Mouse (Mus musculus) intestine, embryonic 14.5 days (tissue): Measurements from ENCODE around the gene Cdc14b. TPM values are rescaled to one million over a fixed set of nuclear protein-coding genes. Genes with fewer than 3 reads are reported as not detected.

Experiments
- ATAC-seq: fragments of 200-750 bp; cut with Nextera tagmentation; replicated peaks from 2 replicates; pipeline ENCODE4 v1.8.0; 2017; ENCODE audit warnings: low read depth, moderate number of reproducible peaks, moderate TSS enrichment, moderate library complexity; ENCODE audit not compliant: low FRiP score, low TSS enrichment
- DNase-seq: peaks from one replicate; pipeline ENCODE4 v3.0.0-alpha.2; 2018; ENCODE audit warnings: low spot score
- H3K27ac ChIP-seq: fragments of 300-500 bp; sonication (generic); 2 replicates; pipeline ENCODE4 v1.5.1; 2014; ENCODE audit warnings: low read depth, mild to moderate bottlenecking, control low read depth
- H3K27me3 ChIP-seq: fragments of 300-500 bp; sonication (generic); replicated peaks from 2 replicates; pipeline ENCODE4 v1.6.1; 2014; ENCODE audit warnings: low read length, control low read depth; ENCODE audit not compliant: control insufficient read depth, insufficient read depth
- H3K36me3 ChIP-seq: fragments of 300-500 bp; sonication (generic); 2 replicates; pipeline ENCODE4 v1.6.1; 2014; ENCODE audit warnings: low read length, control low read depth; ENCODE audit not compliant: control insufficient read depth, insufficient read depth
- H3K4me1 ChIP-seq: fragments of 300-500 bp; sonication (generic); replicated peaks from 2 replicates; pipeline ENCODE4 v1.6.1; 2014; ENCODE audit warnings: low read length, control low read depth, mixed read lengths; ENCODE audit not compliant: control insufficient read depth, insufficient read depth
- H3K4me2 ChIP-seq: fragments of 300-500 bp; sonication (generic); 2 replicates; pipeline ENCODE4 v1.6.1; 2014; ENCODE audit warnings: low read length
- H3K4me3 ChIP-seq: fragments of 300-500 bp; sonication (generic); 2 replicates; pipeline ENCODE4 v1.5.1; 2014; ENCODE audit warnings: low read depth, low read length, control low read depth, mixed read lengths
- H3K9ac ChIP-seq: fragments of 300-500 bp; sonication (generic); 2 replicates; pipeline ENCODE4 v1.6.1; 2014; ENCODE audit warnings: mild to moderate bottlenecking, low read length
- H3K9me3 ChIP-seq: fragments of 300-500 bp; sonication (generic); 2 replicates; pipeline ENCODE4 v1.6.1; 2016; ENCODE audit warnings: low read length, control low read depth; ENCODE audit not compliant: control insufficient read depth
- WGBS: fragments of 180-500 bp; shearing (Covaris S2); extraction: QIAGEN DNeasy Blood & Tissue Kit; methylation state at CpG from one replicate; pipeline ENCODE4 v1.1.7; 2014; 5-methylcytosine and 5-hydroxymethylcytosine counted together
- polyA plus RNA-seq: library from polyadenylated mRNA; unstranded; fragments of >200 nt; fragmentation: Nextera tagmentation; extraction: Ambion mirVana; gene quantifications from 2 replicates; pipeline ENCODE4 v1.2.1, GENCODE M21; 2014

The Cdc14b gene
- 16.6 and 19.2 TPM in 2 replicates for polyA plus RNA-seq

DNA sequence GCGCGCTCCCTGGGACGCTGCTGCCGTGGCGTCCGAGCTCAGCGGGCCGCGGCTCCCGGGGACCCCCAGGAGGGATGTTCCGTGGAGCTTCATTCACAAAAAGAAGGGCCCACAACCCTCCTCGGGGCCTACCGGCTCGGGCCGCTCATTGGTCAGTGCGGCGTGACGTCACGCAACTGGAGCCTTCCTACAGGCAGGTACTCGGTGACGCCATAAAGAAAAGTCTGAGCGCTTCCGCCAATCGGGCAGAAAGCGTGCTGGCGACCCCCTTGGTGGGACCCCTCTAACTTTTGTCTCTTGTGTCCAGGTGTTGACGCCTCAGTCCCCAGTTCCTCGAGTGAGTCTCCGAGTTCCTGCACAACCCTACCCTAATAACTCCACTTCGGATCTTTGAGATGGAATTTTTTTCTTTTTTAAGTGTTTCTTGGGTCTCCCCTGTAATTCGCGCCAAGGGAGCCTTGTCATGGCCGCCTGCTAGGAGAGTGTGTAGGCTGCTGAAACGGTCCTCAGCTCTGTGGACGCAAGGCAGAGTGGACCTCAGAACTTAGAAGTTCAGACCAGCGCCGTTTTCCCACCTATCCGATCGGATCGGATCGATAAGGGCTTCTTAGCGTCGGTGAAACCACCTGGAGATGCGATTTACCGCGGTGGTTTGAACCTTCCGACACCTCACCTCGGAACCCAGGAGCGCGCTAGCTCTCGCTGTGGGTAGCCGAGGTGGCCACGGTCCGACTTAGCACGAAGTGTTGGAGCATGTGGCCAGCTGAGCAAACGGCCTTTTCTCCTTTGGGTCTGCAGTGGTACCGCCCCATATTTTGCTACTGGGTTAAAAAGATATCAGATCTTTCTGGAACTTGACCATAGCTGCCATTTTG lies at the start of gene Cdc14b:
Gene Cdc14b, minus strand, starts transcription at position 412 of the 875 bp plus-strand sequence.
- under 1% methylated on average over 57 of the region's 57 CpGs for WGBS
- H3K4me1 ChIP-seq: peaks cover 5% of the 10 kb centered on the region; the same call in 1 of the 2 replicates
- DNase-seq (peak; percentile 94), ATAC-seq (peak; percentile 97)
- H3K27ac ChIP-seq: no peak within 1 kb of the TSS
- H3K9me3 ChIP-seq: no peaks in the 10 kb centered on the region
- no peaks in the 10 kb centered on the region; the same call in 1 of the 2 replicates for H3K27me3 ChIP-seq
- H3K36me3 ChIP-seq: no peaks in the 10 kb centered on the region
- H3K4me3 ChIP-seq: peak within 1 kb of the TSS; percentile 80
- H3K4me2 ChIP-seq: peak within 1 kb of the TSS; percentile 100
- H3K9ac ChIP-seq: peak within 1 kb of the TSS; percentile 56

DNA sequence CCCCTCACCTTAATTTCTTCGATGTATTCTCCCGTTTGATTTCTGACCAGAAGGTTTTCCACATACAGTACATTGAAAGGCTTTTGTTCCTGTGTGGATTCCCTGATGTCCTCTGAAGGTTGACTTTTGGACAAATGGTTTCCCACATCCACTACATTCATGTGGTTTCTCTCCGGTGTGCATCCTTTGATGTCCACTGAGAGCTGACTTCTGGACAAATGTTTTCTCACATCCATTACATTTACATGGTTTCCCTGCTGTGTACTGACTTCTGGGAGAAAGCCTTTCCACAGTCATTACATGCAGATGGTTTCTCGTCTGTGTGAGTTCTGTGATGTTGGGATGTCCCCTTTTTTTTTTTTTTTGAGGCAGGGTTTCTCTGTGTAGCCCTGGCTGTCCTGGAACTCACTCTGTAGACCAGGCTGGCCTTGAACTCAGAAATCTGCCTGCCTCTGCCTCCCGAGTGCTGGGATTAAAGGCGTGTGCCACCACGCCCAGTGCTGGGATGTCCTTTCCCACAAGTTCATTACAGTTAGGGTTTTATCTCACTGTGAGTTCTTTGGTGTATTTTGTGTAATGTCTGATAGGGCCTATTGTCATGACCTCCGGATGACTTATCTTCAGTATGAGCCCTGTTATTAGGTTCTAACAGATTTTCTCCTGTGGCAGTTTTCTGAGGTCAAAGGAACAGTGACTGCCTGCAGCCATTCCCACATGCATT lies 47.6 kb upstream of the Cdc14b start:
- H3K4me2 ChIP-seq: no peak overlapping the region
- no peaks in the 10 kb centered on the region for H3K27me3 ChIP-seq
- no peak overlapping the region for H3K27ac ChIP-seq
- no peak for ATAC-seq
- no peaks in the 10 kb centered on the region for H3K4me1 ChIP-seq
- 84% methylated on average over 8 of the region's 8 CpGs for WGBS
- DNase-seq: no peak
- no peak overlapping the region for H3K9ac ChIP-seq
- no peaks in the 10 kb centered on the region for H3K36me3 ChIP-seq
- H3K4me3 ChIP-seq: no peak overlapping the region
- no peaks in the 10 kb centered on the region for H3K9me3 ChIP-seq

DNA sequence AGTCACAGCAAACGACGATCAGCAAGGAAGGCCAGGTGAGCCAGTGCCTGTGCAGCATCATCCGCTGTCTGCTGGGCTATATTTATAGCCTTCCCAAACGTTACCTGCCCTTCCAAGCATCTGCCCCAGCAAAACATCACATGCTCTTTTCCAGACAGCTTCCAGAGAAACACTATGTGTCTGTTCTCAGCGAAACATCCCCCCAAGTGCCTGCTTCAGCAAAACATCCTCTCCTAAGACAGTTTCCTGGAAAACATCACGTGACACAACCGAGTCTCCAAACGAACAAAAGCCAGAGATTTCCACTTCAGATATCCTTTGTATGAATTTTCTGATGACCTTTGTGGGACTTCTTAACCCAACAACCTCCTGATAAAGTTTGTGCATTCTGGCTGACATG lies 45.2 kb upstream of the Cdc14b start:
- ATAC-seq: no peak
- Histone ChIP-seq H3K4me2 (no peak overlapping the region), H3K9me3 (no peaks in the 10 kb centered on the region), H3K27me3 (no peaks in the 10 kb centered on the region), H3K9ac (no peak overlapping the region), H3K4me1 (no peaks in the 10 kb centered on the region), H3K27ac (no peak overlapping the region), H3K4me3 (no peak overlapping the region), H3K36me3 (no peaks in the 10 kb centered on the region)
- WGBS: 49% methylated on average over 8 of the region's 8 CpGs
- DNase-seq: no peak

DNA sequence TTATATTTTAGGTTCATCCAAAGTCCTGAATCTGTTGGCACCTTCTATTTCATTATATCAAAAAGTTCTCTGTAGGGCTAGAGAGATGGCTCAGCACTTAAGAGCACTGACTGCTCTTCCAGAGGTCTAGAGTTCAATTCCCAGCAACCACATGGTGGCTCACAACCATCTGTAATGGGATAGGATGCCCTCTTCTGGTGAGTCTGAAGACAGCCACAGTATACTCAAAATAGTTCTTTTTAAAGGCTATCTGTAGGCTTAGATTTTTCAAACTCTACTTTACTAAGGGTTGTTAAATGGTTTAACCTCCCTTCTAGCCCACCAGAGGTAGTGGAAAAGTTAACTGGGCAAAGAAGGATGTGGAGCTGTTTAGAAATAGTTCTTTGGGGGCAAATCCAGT lies 44.7 kb upstream of the Cdc14b start:
- ATAC-seq: no peak
- Histone ChIP-seq H3K4me3 (no peak overlapping the region), H3K9ac (no peak overlapping the region), H3K36me3 (no peaks in the 10 kb centered on the region), H3K9me3 (no peaks in the 10 kb centered on the region), H3K4me1 (no peaks in the 10 kb centered on the region), H3K27ac (no peak overlapping the region), H3K4me2 (no peak overlapping the region), H3K27me3 (no peaks in the 10 kb centered on the region)
- no peak for DNase-seq

DNA sequence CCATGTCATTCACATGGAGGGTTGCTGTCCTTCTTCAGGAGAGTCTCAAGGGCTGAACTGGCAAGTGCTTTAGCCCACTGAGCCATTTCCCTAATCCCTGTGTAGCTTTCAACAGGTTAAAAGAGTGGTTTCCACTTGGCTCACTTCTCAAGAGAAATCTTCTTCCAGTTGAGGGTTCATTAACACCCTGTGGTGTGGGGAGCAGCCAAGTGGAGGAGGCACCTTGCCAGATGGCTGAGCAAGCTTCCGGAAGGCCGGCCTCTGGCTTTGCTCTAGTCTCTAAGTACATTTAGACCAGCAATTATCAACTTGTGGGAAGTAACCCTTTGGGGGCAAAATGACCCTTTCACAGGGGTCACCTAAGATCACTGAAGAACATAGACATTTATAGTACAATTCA lies 43.3 kb upstream of the Cdc14b start:
- Histone ChIP-seq H3K4me1 (no peaks in the 10 kb centered on the region), H3K4me2 (no peak overlapping the region), H3K36me3 (no peaks in the 10 kb centered on the region), H3K9me3 (no peaks in the 10 kb centered on the region), H3K9ac (no peak overlapping the region), H3K27me3 (no peaks in the 10 kb centered on the region), H3K4me3 (no peak overlapping the region), H3K27ac (no peak overlapping the region)
- WGBS: 66% methylated on average over 2 of the region's 2 CpGs
- DNase-seq (no peak), ATAC-seq (no peak)

DNA sequence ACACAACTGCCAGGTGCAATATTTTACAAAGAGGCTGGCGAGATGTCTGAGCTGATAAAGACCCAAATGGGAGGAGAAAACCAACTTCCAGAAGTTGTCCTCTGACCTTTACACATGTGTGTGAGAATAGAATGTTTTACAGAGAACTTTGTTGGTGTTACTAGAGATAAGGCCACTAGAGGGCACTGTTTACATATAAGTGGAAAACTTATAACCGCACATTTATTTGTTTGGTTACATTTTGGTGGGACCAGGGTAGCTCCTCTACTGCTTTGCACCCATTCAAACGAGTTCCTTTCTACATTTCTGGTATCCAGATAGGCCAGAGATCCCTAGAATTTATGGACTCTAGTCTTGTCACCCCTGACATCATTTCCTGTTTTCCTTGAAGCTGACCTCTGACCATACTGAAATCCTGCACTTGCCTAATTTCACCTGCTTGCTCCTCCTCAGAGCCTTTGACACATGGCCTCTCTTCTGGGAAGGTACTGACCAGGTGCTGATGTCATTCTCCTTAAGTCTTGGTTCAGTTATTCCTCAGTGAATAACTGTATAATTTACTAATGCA lies 40.5 kb upstream of the Cdc14b start:
- peaks cover 11% of the 10 kb centered on the region for H3K4me1 ChIP-seq
- H3K27ac ChIP-seq: no peak overlapping the region
- ATAC-seq: no peak
- no peak overlapping the region for H3K4me2 ChIP-seq
- no peaks in the 10 kb centered on the region for H3K36me3 ChIP-seq
- H3K9me3 ChIP-seq: no peaks in the 10 kb centered on the region
- no peak overlapping the region for H3K4me3 ChIP-seq
- DNase-seq: no peak
- no peaks in the 10 kb centered on the region for H3K27me3 ChIP-seq
- WGBS: 3% methylated on average over 3 of the region's 3 CpGs
- no peak overlapping the region for H3K9ac ChIP-seq

DNA sequence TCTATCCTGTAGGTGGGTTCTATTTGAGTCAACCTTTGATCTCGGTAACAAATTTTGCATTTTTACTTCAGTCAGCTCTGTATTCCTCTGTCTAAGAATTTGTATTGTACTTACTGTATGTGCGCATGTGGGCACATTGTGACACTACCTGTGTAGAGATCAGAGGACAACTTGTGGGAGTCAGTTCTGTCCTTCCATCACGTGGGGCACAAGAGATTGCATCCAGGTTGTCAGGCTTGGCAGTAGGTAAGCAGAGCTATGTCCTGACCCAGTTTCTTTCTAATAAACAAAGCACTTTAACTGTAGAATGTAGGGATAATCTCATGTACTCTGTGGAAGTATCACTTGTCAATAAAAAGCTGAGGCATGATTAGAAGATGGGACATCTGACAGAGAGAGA lies 39.0 kb upstream of the Cdc14b start:
- H3K4me2 ChIP-seq: no peak overlapping the region
- no peak for ATAC-seq
- H3K9ac ChIP-seq: no peak overlapping the region
- no peaks in the 10 kb centered on the region for H3K36me3 ChIP-seq
- H3K4me3 ChIP-seq: no peak overlapping the region
- peaks cover 20% of the 10 kb centered on the region for H3K4me1 ChIP-seq
- DNase-seq: no peak
- WGBS: 82% methylated on average over 3 of the region's 3 CpGs
- no peaks in the 10 kb centered on the region for H3K27me3 ChIP-seq
- no peak overlapping the region for H3K27ac ChIP-seq
- no peaks in the 10 kb centered on the region for H3K9me3 ChIP-seq

DNA sequence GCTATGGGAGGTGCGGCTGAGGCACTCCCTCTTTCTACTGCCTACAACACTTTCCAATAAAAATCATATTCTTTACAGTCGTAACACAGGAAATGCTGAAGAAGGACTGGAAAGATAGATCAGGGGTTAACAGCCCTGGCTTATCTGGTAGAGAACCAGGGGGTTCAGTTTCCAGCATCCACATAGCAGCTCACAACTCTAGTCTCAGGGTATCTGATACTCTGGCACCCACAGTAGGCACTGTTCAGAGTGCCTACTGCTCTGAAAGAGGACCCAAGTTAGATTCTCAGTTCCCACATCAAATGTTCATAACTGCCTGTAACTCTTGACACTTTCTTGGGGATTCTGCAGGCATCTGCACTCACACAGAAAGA lies 37.8 kb upstream of the Cdc14b start:
- DNase-seq (no peak), ATAC-seq (peak; percentile 49; the same call in 1 of the 2 replicates)
- peak overlapping the region; percentile 93 for H3K27ac ChIP-seq
- H3K9ac ChIP-seq: no peak overlapping the region
- H3K9me3 ChIP-seq: no peaks in the 10 kb centered on the region
- H3K4me1 ChIP-seq: peaks cover 20% of the 10 kb centered on the region
- H3K4me2 ChIP-seq: peak overlapping the region; percentile 62
- H3K27me3 ChIP-seq: no peaks in the 10 kb centered on the region
- peaks cover 8% of the 10 kb centered on the region for H3K36me3 ChIP-seq
- peak overlapping the region; percentile 73 for H3K4me3 ChIP-seq
- WGBS: 0% methylated on average over 2 of the region's 2 CpGs
